Mouse (Mus musculus) testis, adult 2 months (tissue): ENCODE measurements around the gene P2ry6.

Experiments used
- CTCF ChIP-seq: fragments of 200-500 bp; IDR thresholded peaks from 2 replicates; pipeline ENCODE4 v1.5.1; 2012; ENCODE audit warnings: low read depth, mild to moderate bottlenecking, inconsistent platforms, low read length, moderate library complexity; ENCODE audit not compliant: control insufficient read depth, insufficient read depth, insufficient replicate concordance
- POLR2A ChIP-seq: fragments of 200-500 bp; IDR thresholded peaks from 2 replicates; pipeline ENCODE4 v1.6.1; 2012; ENCODE audit warnings: low read depth, mild to moderate bottlenecking, inconsistent platforms, low read length, moderate library complexity; ENCODE audit not compliant: control insufficient read depth

- TF ChIP-seq POLR2A (no peak), CTCF (no peak)
Observed at GRCm38 (mm10) chr7:100968376-100968775, 6.1 kb downstream of the P2ry6 start.
